Mouse (Mus musculus) layer of hippocampus, adult 9-10 months (tissue): Measurements from ENCODE around the gene Map2k1.
A peak's percentile ranks its signal among the peaks of the same experiment; 100 is the strongest.

Experiments
- DNase-seq: peaks from one replicate; pipeline ENCODE4 v3.0.0; 2022; ENCODE audit warnings: low spot score

Map2k1 gene

GRCm38 (mm10) chr9:64139879-64140278 lies 113.6 kb downstream of the Map2k1 start:
- DNase-seq = no peak

DNA sequence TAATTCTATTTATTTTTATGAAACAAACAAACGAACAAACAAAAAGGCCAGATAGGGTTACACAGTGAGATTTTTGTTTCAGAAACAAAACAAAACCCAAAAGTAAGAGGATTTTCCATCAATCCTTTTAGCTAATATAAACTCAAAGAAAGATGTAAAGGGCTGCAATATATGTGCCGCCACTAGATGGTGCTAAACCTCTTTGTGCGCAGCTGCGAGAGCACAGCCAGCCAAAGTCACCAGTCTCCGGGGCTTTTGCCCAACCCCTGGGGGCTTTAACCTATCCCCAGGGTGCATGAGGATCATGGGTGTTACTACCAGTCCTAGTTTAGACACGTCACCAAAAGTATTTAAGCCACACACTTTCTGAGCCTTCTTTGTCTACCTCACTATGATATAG lies 114.5 kb downstream of the Map2k1 start:
- peak; percentile 39 for DNase-seq
